Mouse (Mus musculus): ENCODE measurements at regions not wholly inside any gene's neighbourhood (a gene's known extent, or its start where the extent isn't known, plus 50 kb on each side); places are given as distances from the start of the nearest gene placed in this dataset.

DNA sequence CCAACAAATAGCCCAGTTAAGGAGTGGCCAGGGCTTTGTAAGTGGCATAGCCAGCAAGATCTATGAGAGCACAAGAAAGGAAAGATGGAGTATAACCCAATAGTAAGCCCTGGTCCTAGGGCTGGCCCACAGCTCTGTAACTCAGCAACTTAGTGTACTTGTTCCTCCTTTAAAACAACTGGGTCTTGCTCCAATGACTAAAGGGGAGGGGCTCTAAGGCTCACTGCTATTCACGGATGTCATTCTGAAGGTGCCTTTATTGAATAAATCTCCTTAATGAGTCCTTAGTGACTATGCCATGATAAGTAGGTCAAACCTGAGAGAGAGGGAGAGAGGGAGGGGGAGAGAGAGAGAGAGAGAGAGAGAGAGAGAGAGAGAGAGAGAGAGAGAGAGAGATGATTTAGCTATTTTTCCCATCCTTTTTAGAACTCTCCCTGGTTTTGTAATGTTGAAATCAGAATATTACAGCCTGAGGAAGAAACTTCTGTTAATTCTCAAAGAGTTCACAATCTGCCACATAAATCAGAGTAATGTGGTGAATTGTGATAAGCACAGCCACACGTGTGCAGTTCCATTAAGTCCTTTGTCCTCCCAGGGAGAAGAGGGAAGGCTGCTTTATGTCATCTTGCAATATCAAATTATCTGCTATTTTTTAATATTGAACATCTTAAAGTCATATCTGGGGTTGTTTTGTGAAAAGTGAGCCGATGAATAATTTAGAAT lies 238.7 kb upstream of the Apob start:
- TF ChIP-seq NANOG (IDR thresholded peaks at IDR 0.05; ENCODE audit: borderline replicate concordance, low read length): no peak
- no peak for TF ChIP-seq CTCF (conservative IDR thresholded peaks at IDR 0.05; ENCODE audit: low read length)
- no peak for TF ChIP-seq POU5F1 (IDR thresholded peaks at IDR 0.05; ENCODE audit: borderline replicate concordance, low read length)
- no peaks in the 10 kb centered on the region for H3K27me3 ChIP-seq (ENCODE audit: insufficient read depth, low read length)
- no peaks in the 10 kb centered on the region for H3K9me3 ChIP-seq (ENCODE audit: low read length)
- H3K36me3 ChIP-seq (ENCODE audit: insufficient read depth, low read length): no peaks in the 10 kb centered on the region
- no peaks in the 10 kb centered on the region for H3K4me1 ChIP-seq (replicated peaks; ENCODE audit: low read depth, low read length)
- H3K4me3 ChIP-seq (replicated peaks; ENCODE audit: low read length): no peak overlapping the region

DNA sequence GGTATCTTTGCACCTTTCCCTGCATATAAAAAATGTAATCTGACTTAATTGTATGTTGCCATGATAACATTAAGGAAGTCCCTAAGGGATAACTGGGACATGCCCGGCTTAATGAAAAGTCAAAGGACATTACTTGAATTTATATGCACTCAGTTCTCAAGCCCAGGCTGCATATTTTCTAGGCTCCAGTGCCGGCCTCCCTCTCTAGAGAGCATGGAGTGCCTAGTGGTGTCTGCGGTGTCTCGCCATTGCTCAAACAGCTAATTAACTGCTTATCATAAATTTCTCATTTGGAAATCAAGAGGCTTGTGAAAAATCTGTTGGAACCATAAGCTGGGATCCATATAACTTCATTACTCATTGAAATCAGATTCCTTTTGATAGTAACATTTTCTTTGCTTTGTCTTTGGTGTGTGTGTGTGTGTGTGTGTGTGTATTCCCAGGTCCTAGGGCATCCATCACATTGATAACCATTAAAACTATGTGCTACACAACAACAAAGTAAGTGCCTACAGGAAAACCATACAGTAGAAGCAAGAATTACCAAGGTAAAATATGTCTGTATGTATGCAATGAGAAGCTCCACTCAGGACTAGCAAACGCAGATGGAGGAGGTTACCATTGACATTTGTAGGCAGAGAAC lies 238.0 kb upstream of the Apob start:
- TF ChIP-seq NANOG (IDR thresholded peaks at IDR 0.05; ENCODE audit: borderline replicate concordance, low read length): no peak
- TF ChIP-seq POU5F1 (IDR thresholded peaks at IDR 0.05; ENCODE audit: borderline replicate concordance, low read length): no peak
- TF ChIP-seq CTCF (conservative IDR thresholded peaks at IDR 0.05; ENCODE audit: low read length): no peak
- Histone ChIP-seq H3K9me3 (ENCODE audit: low read length) (no peaks in the 10 kb centered on the region), H3K4me3 (replicated peaks; ENCODE audit: low read length) (no peak overlapping the region), H3K4me1 (replicated peaks; ENCODE audit: low read depth, low read length) (no peaks in the 10 kb centered on the region), H3K36me3 (ENCODE audit: insufficient read depth, low read length) (no peaks in the 10 kb centered on the region), H3K27me3 (ENCODE audit: insufficient read depth, low read length) (no peaks in the 10 kb centered on the region)

DNA sequence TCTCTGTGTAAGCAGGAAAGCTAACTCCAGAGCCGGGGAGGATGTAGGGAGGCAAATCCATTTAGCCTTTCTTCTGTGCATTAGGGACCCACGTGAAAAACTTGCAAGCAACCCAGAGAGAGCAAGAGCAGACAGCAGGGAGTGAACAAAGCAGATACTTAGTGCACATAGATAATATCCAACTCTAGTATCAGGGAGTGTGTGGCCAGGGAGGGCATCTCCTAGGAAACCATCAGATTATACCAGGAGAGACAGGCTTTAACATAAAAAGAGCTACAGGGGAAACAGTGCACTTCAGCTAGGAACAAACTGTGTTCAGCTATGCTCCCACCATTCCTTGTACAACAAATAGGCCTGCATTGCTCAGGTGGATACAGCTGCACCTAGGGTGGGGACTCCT lies 230.7 kb upstream of the Apob start:
- Histone ChIP-seq H3K4me1 (replicated peaks; ENCODE audit: low read depth, low read length) (no peaks in the 10 kb centered on the region), H3K27me3 (ENCODE audit: insufficient read depth, low read length) (no peaks in the 10 kb centered on the region), H3K9me3 (ENCODE audit: low read length) (no peaks in the 10 kb centered on the region), H3K4me3 (replicated peaks; ENCODE audit: low read length) (no peak overlapping the region), H3K36me3 (ENCODE audit: insufficient read depth, low read length) (no peaks in the 10 kb centered on the region)
- TF ChIP-seq NANOG (IDR thresholded peaks at IDR 0.05; ENCODE audit: borderline replicate concordance, low read length) (no peak), POU5F1 (IDR thresholded peaks at IDR 0.05; ENCODE audit: borderline replicate concordance, low read length) (no peak), CTCF (conservative IDR thresholded peaks at IDR 0.05; ENCODE audit: low read length) (no peak)

DNA sequence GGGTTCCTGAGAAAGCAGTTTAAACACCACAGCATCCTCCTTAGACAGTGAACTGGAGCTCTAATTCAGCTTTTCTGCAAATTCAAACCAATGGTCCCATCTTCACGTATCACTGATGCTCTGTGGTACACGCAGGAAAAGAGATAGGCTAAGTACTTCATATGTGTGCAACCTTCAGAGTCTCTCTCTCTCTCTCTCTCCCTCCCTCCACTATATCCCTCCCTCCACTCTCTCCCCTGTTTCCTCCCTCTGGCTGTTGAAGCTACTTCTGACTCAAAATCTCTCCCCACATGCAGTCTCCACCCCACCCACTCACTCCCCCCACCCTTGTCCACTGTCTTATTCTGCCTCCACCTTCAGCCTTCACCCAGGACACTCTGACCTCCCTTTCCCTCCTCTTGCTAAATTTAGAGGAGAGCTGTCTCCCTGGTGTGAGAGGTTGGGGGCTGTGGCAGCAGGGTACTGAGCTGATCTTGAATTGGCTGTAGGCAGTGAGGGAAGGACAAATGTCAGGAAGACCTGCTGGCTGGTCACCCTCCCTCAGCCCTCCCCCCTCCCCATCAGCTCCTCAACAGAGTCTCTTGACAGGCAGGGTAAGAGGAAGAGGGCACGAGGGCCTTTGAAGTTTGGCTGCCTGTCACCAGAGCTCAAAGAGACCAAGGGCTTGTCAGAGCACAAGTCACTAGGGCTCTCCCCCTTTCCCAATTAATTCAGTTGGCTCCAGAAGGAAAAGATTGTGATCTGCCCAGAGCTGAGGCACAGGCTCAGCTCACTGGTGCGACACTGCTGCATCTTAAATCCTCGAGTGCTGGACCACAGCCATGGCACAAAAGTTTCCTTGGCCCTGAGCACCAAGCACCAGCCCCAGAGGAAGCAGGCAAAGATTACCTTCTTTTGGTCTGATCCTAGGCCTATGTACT lies 227.9 kb upstream of the Apob start:
- Histone ChIP-seq H3K9me3 (ENCODE audit: low read length) (no peaks in the 10 kb centered on the region), H3K27me3 (ENCODE audit: insufficient read depth, low read length) (no peaks in the 10 kb centered on the region), H3K4me1 (replicated peaks; ENCODE audit: low read depth, low read length) (no peaks in the 10 kb centered on the region), H3K36me3 (ENCODE audit: insufficient read depth, low read length) (no peaks in the 10 kb centered on the region), H3K4me3 (replicated peaks; ENCODE audit: low read length) (no peak overlapping the region)
- TF ChIP-seq NANOG (IDR thresholded peaks at IDR 0.05; ENCODE audit: borderline replicate concordance, low read length) (no peak), CTCF (conservative IDR thresholded peaks at IDR 0.05; ENCODE audit: low read length) (no peak), POU5F1 (IDR thresholded peaks at IDR 0.05; ENCODE audit: borderline replicate concordance, low read length) (no peak)

DNA sequence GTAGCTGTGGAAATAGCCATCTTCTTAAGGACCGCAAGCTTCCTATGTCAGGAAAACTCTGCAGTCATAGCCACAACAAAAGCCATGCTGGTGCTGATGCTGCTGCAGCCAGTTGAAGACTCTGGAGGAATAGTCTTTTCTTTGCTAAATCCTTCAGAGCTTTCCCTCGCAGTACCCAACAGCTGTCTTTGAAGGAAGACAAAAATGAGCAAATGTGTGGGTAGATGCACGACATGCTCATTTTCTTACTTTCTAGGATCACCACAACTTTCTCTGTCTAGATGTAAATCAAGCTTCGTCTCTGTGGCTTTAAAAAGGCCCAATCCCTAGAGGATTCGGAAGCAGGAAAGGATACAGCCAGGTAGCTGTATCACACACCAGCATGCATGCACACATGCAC lies 222.6 kb upstream of the Apob start:
- Histone ChIP-seq H3K9me3 (ENCODE audit: low read length) (no peaks in the 10 kb centered on the region), H3K4me3 (replicated peaks; ENCODE audit: low read length) (no peak overlapping the region), H3K36me3 (ENCODE audit: insufficient read depth, low read length) (no peaks in the 10 kb centered on the region), H3K27me3 (ENCODE audit: insufficient read depth, low read length) (no peaks in the 10 kb centered on the region), H3K4me1 (replicated peaks; ENCODE audit: low read depth, low read length) (no peaks in the 10 kb centered on the region)
- TF ChIP-seq POU5F1 (IDR thresholded peaks at IDR 0.05; ENCODE audit: borderline replicate concordance, low read length) (no peak), NANOG (IDR thresholded peaks at IDR 0.05; ENCODE audit: borderline replicate concordance, low read length) (no peak), CTCF (conservative IDR thresholded peaks at IDR 0.05; ENCODE audit: low read length) (no peak)

DNA sequence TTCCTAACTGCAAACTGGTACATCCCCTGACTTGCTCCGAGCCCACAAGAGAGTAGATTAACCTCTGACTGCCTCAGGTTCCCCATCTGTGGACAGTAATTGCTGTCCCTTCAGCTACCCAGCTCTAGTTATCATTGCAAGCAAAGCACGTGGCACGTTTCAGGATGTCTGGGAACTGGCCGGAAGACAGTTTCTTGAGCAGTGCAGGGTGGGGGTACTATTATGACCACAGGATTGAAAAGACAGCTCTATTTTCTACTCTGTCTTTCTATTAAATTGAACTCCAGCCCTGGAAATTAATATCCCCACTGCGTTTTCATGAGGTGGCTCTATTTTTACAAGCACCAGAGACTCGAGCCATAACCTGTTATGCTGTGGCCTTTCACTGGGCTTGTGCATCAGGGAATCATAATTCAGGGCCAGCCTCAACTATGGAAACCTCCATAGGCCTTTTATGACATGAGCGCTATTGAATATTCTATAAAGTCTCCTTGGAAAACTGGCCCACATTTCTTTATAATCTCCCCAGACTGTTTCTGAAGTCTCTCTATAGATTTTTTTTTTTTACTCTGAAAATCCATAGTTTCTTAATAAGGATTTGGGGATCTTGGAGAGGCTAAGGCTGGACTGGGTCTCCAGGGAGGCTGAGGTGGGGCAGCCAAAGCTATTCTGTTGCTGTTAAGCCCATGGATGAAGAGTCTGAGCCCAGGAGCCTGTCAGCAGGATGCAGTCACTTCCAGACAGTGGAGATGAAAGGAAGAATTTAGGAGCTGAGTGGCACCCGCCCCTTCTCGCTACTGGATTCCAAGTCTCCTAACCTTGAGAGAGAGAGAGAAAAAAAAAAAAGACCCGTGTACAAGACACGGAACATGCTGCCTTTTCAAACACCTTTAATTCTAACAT lies 212.4 kb upstream of the Apob start:
- no peaks in the 10 kb centered on the region for H3K9me3 ChIP-seq (ENCODE audit: low read length)
- H3K4me3 ChIP-seq (replicated peaks; ENCODE audit: low read length): no peak overlapping the region
- TF ChIP-seq NANOG (IDR thresholded peaks at IDR 0.05; ENCODE audit: borderline replicate concordance, low read length) (no peak), POU5F1 (IDR thresholded peaks at IDR 0.05; ENCODE audit: borderline replicate concordance, low read length) (no peak), CTCF (conservative IDR thresholded peaks at IDR 0.05; ENCODE audit: low read length) (no peak)
- no peaks in the 10 kb centered on the region for H3K27me3 ChIP-seq (ENCODE audit: insufficient read depth, low read length)
- no peaks in the 10 kb centered on the region for H3K4me1 ChIP-seq (replicated peaks; ENCODE audit: low read depth, low read length)
- no peaks in the 10 kb centered on the region for H3K36me3 ChIP-seq (ENCODE audit: insufficient read depth, low read length)

DNA sequence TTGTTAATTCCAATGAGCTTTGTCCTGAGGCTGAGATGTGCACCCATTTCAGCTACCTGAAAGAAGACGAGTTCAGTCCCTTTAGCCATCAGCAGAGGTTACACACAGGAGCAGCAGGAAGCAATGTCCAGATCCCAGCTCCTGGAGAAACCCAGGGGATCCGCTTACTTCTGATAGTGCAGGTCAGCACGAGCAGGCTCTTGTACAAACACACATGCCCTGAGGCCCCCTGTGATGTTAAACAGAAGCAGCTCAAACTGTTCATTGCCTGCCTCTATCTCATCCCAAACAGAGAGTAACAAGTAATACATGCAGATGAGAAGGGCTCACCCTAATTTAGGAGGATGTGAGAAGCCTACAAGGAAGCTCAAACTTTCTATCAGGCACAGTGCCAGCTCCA lies 203.3 kb upstream of the Apob start:
- Histone ChIP-seq H3K4me3 (replicated peaks; ENCODE audit: low read length) (no peak overlapping the region), H3K36me3 (ENCODE audit: insufficient read depth, low read length) (no peaks in the 10 kb centered on the region), H3K4me1 (replicated peaks; ENCODE audit: low read depth, low read length) (no peaks in the 10 kb centered on the region), H3K27me3 (ENCODE audit: insufficient read depth, low read length) (no peaks in the 10 kb centered on the region), H3K9me3 (ENCODE audit: low read length) (no peaks in the 10 kb centered on the region)
- no peak for TF ChIP-seq CTCF (conservative IDR thresholded peaks at IDR 0.05; ENCODE audit: low read length)
- no peak for TF ChIP-seq NANOG (IDR thresholded peaks at IDR 0.05; ENCODE audit: borderline replicate concordance, low read length)
- TF ChIP-seq POU5F1 (IDR thresholded peaks at IDR 0.05; ENCODE audit: borderline replicate concordance, low read length): no peak
